Mouse (Mus musculus): ENCODE measurements around the gene Acsbg2.
A peak's percentile ranks its signal among the peaks of the same experiment; 100 is the strongest.
"Not testable (repeated sequence)": the region's sequence is repeated elsewhere in the genome, so short reads cannot be mapped to it uniquely, and the experiment has no call there.

Gene Acsbg2

GRCm38 (mm10) chr17:56874237-56874636 lies at the start of gene Acsbg2:
TSS of gene Acsbg2 (minus strand) at chr17:56874447.
- DNase-seq (ENCODE audit: low read depth, low spot score), result no peak

GRCm38 (mm10) chr17:56919725-56920124 lies 45.5 kb upstream of the Acsbg2 start:
- DNase-seq (ENCODE audit: low read depth, low spot score), result no peak

GRCm38 (mm10) chr17:56917166-56917565 lies 42.9 kb upstream of the Acsbg2 start:
- no peak for DNase-seq (ENCODE audit: low read depth, low spot score)

GRCm38 (mm10) chr17:56913444-56913843 lies 39.2 kb upstream of the Acsbg2 start:
- peak; percentile 34 for DNase-seq (ENCODE audit: low read depth, low spot score)

- DNase-seq (ENCODE audit: low read depth, low spot score), result no peak
Measured at GRCm38 (mm10) chr17:56913023-56913422, 38.8 kb upstream of the Acsbg2 start.

GRCm38 (mm10) chr17:56909764-56910163 lies 35.5 kb upstream of the Acsbg2 start:
- not testable (repeated sequence) for DNase-seq (ENCODE audit: low read depth, low spot score)

GRCm38 (mm10) chr17:56907887-56908286 lies 33.6 kb upstream of the Acsbg2 start:
- DNase-seq (ENCODE audit: low read depth, low spot score), result no peak

GRCm38 (mm10) chr17:56907096-56907495 lies 32.8 kb upstream of the Acsbg2 start:
- DNase-seq (ENCODE audit: low read depth, low spot score), result no peak

GRCm38 (mm10) chr17:56906166-56906565 lies 31.9 kb upstream of the Acsbg2 start:
- DNase-seq (ENCODE audit: low read depth, low spot score), result no peak

- no peak for DNase-seq (ENCODE audit: low read depth, low spot score)
Measured at GRCm38 (mm10) chr17:56902698-56903097, 28.5 kb upstream of the Acsbg2 start.

GRCm38 (mm10) chr17:56897630-56898195 lies 23.5 kb upstream of the Acsbg2 start:
- peak; percentile 80 for DNase-seq (ENCODE audit: low read depth, low spot score)

- DNase-seq (ENCODE audit: low read depth, low spot score), result no peak
Measured at GRCm38 (mm10) chr17:56896513-56897129, 22.4 kb upstream of the Acsbg2 start.

GRCm38 (mm10) chr17:56895368-56895918 lies 21.2 kb upstream of the Acsbg2 start:
- no peak for DNase-seq (ENCODE audit: low read depth, low spot score)

- DNase-seq (ENCODE audit: low read depth, low spot score), result no peak
Measured at GRCm38 (mm10) chr17:56890018-56890417, 15.8 kb upstream of the Acsbg2 start.

- DNase-seq (ENCODE audit: low read depth, low spot score), result no peak
Measured at GRCm38 (mm10) chr17:56888050-56888449, 13.8 kb upstream of the Acsbg2 start.

- DNase-seq (ENCODE audit: low read depth, low spot score), result peak; percentile 59
Measured at GRCm38 (mm10) chr17:56884809-56885208, 10.6 kb upstream of the Acsbg2 start.

GRCm38 (mm10) chr17:56884331-56884730 lies 10.1 kb upstream of the Acsbg2 start:
- DNase-seq (ENCODE audit: low read depth, low spot score), result no peak

GRCm38 (mm10) chr17:56883612-56884011 lies 9.4 kb upstream of the Acsbg2 start:
- no peak for DNase-seq (ENCODE audit: low read depth, low spot score)

GRCm38 (mm10) chr17:56877426-56877825 lies 3.2 kb upstream of the Acsbg2 start:
- DNase-seq (ENCODE audit: low read depth, low spot score), result no peak

- DNase-seq (ENCODE audit: low read depth, low spot score), result no peak
Measured at GRCm38 (mm10) chr17:56876981-56877380, 2.7 kb upstream of the Acsbg2 start.

- DNase-seq (ENCODE audit: low read depth, low spot score), result no peak
Measured at GRCm38 (mm10) chr17:56876465-56876864, 2.2 kb upstream of the Acsbg2 start.

GRCm38 (mm10) chr17:56874936-56875651 lies 847 bp upstream of the Acsbg2 start, which contains the start of gene 1700061G19Rik:
TSS of gene 1700061G19Rik (plus strand) at chr17:56875477.
- no peak for DNase-seq (ENCODE audit: low read depth, low spot score)
